Mouse (Mus musculus) heart, embryonic 11.5 days (tissue): Measurements from ENCODE around the gene Ppip5k1. TPM values are rescaled to one million over a fixed set of nuclear protein-coding genes. Genes with fewer than 3 reads are reported as not detected.

Source experiments
- ATAC-seq: fragments of 200-750 bp; cut with Nextera tagmentation; replicated peaks from 2 replicates; pipeline ENCODE4 v1.8.0; 2017; ENCODE audit warnings: moderate library complexity; ENCODE audit not compliant: insufficient number of reproducible peaks, low FRiP score, low TSS enrichment
- H3K27ac ChIP-seq: fragments of 300-500 bp; sonication (generic); 2 replicates; pipeline ENCODE4 v1.5.1; 2014; ENCODE audit warnings: mild to moderate bottlenecking, low read depth, low read length
- H3K27me3 ChIP-seq: fragments of 300-500 bp; sonication (generic); 2 replicates; pipeline ENCODE4 v1.6.1; 2014; ENCODE audit warnings: mild to moderate bottlenecking, low read length, mixed read lengths; ENCODE audit not compliant: control insufficient read depth, insufficient read depth
- H3K36me3 ChIP-seq: fragments of 300-500 bp; sonication (generic); 2 replicates; pipeline ENCODE4 v1.6.1; 2014; ENCODE audit warnings: mild to moderate bottlenecking, low read length, moderate library complexity, mixed read lengths; ENCODE audit not compliant: control insufficient read depth, insufficient read depth
- H3K4me1 ChIP-seq: fragments of 300-500 bp; sonication (generic); 2 replicates; pipeline ENCODE4 v1.6.1; 2014; ENCODE audit warnings: low read length; ENCODE audit not compliant: control insufficient read depth, insufficient read depth
- H3K4me2 ChIP-seq: fragments of 300-500 bp; sonication (generic); 2 replicates; pipeline ENCODE4 v1.6.1; 2014; ENCODE audit warnings: mild to moderate bottlenecking, moderate library complexity
- H3K4me3 ChIP-seq: fragments of 300-500 bp; sonication (generic); 2 replicates; pipeline ENCODE4 v1.5.1; 2014; ENCODE audit warnings: low read depth, low read length
- H3K9ac ChIP-seq: fragments of 300-500 bp; sonication (generic); 2 replicates; pipeline ENCODE4 v1.6.1; 2014; ENCODE audit warnings: mild to moderate bottlenecking, low read depth, low read length, moderate library complexity
- H3K9me3 ChIP-seq: fragments of 300-500 bp; sonication (generic); replicated peaks from 2 replicates; pipeline ENCODE4 v1.6.1; 2016; ENCODE audit warnings: low read length; ENCODE audit not compliant: control insufficient read depth
- WGBS: fragments of 180-500 bp; shearing (Covaris S2); extraction: QIAGEN DNeasy Blood & Tissue Kit; methylation state at CpG from one replicate; pipeline ENCODE4 v1.1.7; 2014; ENCODE audit not compliant: insufficient replicate concordance; 5-methylcytosine and 5-hydroxymethylcytosine counted together
- polyA plus RNA-seq: library from polyadenylated mRNA; unstranded; fragments of >200 nt; fragmentation: Nextera tagmentation; extraction: Ambion mirVana; gene quantifications from 2 replicates; pipeline ENCODE4 v1.2.1, GENCODE M21; 2014

The Ppip5k1 gene
- polyA plus RNA-seq, 1 experiment from 2014 or later, result 11.5 TPM

DNA sequence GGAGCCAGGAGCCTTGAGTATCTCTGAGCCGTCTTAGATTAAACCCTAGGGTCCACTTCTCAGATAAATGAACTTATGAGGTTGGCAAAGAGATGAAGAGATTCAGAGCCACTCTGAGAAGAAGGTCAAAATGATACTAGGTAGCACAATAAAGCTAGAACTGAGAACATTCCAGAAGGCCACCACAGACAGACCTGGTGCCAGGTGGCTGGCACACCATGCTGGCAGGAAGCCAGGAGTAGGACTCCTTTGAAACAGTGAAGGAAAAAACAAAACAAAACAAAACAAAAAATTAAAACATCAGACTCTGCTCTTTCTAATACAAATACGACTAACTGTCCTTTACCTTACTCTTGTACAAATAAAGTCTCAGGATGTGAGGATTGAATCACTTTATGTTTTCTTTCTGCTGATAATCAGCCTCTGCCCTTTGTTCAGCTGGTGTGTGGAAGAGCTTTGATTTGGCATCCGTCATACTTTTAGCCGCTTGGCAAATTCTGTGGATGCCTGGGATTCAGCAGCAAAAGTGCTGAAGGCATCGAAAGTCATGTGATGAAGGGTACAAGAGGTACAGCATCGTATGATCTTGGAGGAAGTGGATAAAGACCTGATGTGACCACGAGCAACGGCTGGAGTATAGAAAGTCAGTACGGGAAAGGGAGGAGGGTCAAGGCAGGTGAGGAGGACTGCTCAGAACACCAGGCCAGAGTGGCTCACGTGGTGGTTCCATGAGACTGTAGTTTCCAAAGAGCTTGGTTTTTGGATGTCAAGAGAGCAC, 31.3 kb downstream of the Ppip5k1 start:
- Histone ChIP-seq H3K27me3 (no peaks in the 10 kb centered on the region), H3K27ac (no peak overlapping the region), H3K4me2 (no peak overlapping the region), H3K4me3 (no peak overlapping the region), H3K4me1 (no peaks in the 10 kb centered on the region), H3K9me3 (no peaks in the 10 kb centered on the region), H3K9ac (no peak overlapping the region), H3K36me3 (no peaks in the 10 kb centered on the region)
- no peak for ATAC-seq
- 73% methylated on average over 10 of the region's 10 CpGs for WGBS

DNA sequence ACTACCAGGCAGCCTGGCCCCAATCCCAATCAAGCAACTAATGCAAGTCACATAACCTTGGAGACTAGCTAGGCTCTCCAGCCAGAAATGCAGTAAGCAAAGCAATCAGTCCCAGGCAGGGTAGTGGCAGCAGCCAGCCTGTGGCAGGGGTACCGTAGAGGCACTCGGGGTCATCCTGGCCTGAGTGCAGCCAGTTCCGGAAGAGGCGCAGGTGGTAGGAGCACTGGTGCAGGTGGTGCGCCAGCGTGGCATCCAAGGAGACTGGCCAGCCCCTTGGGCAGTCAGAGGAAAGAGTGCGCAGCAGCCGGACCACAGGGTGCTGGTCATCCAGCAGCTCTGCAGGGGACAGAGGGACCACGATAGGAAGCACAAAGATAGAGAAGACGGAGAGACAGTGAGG, 32.2 kb downstream of the Ppip5k1 start:
- Histone ChIP-seq H3K4me1 (no peaks in the 10 kb centered on the region), H3K27me3 (no peaks in the 10 kb centered on the region), H3K36me3 (no peaks in the 10 kb centered on the region), H3K4me3 (no peak overlapping the region), H3K27ac (no peak overlapping the region), H3K9ac (no peak overlapping the region), H3K9me3 (no peaks in the 10 kb centered on the region), H3K4me2 (no peak overlapping the region)
- ATAC-seq, result no peak
- 87% methylated on average over 10 of the region's 10 CpGs for WGBS

GRCm38 (mm10) chr2:121316278-121316677, 38.9 kb downstream of the Ppip5k1 start:
- Histone ChIP-seq H3K27ac (no peak overlapping the region), H3K9ac (no peak overlapping the region), H3K4me2 (no peak overlapping the region), H3K9me3 (no peaks in the 10 kb centered on the region), H3K4me1 (no peaks in the 10 kb centered on the region), H3K36me3 (no peaks in the 10 kb centered on the region), H3K27me3 (no peaks in the 10 kb centered on the region), H3K4me3 (no peak overlapping the region)
- 53% methylated on average over 8 of the region's 8 CpGs for WGBS
- no peak for ATAC-seq

DNA sequence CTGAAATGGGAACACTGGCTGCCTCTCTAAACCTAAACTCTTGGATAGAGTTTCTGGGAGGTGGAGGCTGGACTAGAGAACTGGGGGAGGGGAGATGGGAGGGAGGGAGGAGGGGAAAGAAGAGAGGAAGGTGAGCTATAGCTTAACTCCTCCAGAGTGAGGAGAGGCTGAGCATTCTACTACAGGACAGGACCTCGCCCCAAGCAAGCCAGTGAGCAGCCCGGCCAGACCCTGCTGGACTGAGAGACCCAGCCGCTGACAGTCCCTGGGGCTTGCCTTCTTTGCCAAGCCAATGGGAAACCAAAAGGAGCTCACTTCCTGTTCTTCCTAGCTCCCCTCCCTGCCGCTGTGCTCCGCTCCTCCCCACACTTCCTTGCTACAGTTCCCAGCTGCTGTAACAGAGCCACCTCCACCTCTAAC, 46.2 kb downstream of the Ppip5k1 start:
- Histone ChIP-seq H3K27ac (0 out of 2 replicates have a peak overlapping the region, but pooled peaks have one; percentile 35), H3K4me1 (no peaks in the 10 kb centered on the region), H3K9me3 (no peaks in the 10 kb centered on the region), H3K27me3 (peaks cover 6% of the 10 kb centered on the region), H3K9ac (no peak overlapping the region), H3K36me3 (no peaks in the 10 kb centered on the region), H3K4me3 (no peak overlapping the region), H3K4me2 (peak overlapping the region; percentile 20)
- ATAC-seq, result no peak
- WGBS, result 11% methylated on average over 5 of the region's 5 CpGs

GRCm38 (mm10) chr2:121300036-121300435, 55.2 kb downstream of the Ppip5k1 start:
- Histone ChIP-seq H3K9ac (no peak overlapping the region), H3K36me3 (no peaks in the 10 kb centered on the region; the same call in 1 of the 2 replicates), H3K27ac (no peak overlapping the region), H3K9me3 (no peaks in the 10 kb centered on the region), H3K4me3 (no peak overlapping the region), H3K27me3 (peaks cover 36% of the 10 kb centered on the region), H3K4me2 (no peak overlapping the region), H3K4me1 (peaks cover 23% of the 10 kb centered on the region)
- whole genome bisulfite sequencing, result 72% methylated on average over 10 of the region's 10 CpGs
- ATAC-seq, result no peak

DNA sequence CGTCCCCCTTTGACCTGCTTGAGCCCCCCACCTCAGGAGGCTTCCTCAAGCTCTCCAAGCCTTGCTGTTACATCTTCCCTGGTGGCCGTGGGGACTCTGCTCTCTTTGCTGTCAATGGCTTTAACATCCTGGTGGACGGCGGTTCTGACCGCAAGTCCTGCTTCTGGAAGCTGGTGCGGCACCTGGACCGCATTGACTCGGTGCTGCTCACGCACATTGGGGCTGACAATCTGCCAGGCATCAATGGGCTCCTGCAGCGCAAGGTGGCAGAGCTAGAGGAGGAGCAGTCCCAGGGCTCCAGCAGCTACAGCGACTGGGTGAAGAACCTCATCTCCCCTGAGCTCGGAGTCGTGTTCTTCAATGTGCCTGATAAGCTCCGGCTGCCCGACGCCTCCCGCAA, 55.7 kb downstream of the Ppip5k1 start:
- Histone ChIP-seq H3K27ac (no peak overlapping the region), H3K9ac (no peak overlapping the region), H3K27me3 (peaks cover 34% of the 10 kb centered on the region), H3K4me1 (peaks cover 28% of the 10 kb centered on the region), H3K4me2 (no peak overlapping the region), H3K9me3 (no peaks in the 10 kb centered on the region), H3K36me3 (no peaks in the 10 kb centered on the region; the same call in 1 of the 2 replicates), H3K4me3 (no peak overlapping the region)
- no peak for ATAC-seq
- WGBS, result 73% methylated on average over 17 of the region's 17 CpGs

DNA sequence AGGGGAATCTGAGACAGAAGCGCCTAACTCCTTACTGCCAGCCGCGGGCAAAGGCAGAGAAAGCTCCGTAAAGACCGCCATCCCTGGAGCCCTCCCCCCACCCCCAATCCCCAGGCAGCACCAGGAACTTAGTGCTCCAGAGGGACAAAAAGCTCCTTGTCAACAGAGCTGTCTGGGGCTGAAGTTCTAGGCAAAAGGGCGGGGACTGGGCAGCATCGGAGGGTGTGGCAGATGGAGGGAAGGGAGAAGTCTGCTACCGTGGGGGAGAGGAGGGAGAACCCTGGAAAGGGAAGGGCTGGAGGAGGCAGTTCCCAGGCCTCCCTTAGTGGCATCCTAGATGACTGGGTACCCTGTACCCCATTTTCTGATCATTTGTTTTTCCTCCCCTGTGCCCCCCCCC, 57.1 kb downstream of the Ppip5k1 start:
- no peak overlapping the region for H3K4me3 ChIP-seq
- H3K9ac ChIP-seq, result no peak overlapping the region
- peaks cover 34% of the 10 kb centered on the region for H3K27me3 ChIP-seq
- H3K9me3 ChIP-seq, result no peaks in the 10 kb centered on the region
- H3K4me2 ChIP-seq, result peak overlapping the region; percentile 44
- ATAC-seq, result no peak
- 6% methylated on average over 8 of the region's 8 CpGs for WGBS
- H3K36me3 ChIP-seq, result no peaks in the 10 kb centered on the region; the same call in 1 of the 2 replicates
- H3K4me1 ChIP-seq, result peaks cover 37% of the 10 kb centered on the region
- H3K27ac ChIP-seq, result no peak overlapping the region

- H3K9ac ChIP-seq, result no peak overlapping the region
- no peaks in the 10 kb centered on the region; the same call in 1 of the 2 replicates for H3K36me3 ChIP-seq
- no peak overlapping the region for H3K4me3 ChIP-seq
- H3K4me1 ChIP-seq, result peaks cover 37% of the 10 kb centered on the region
- H3K27ac ChIP-seq, result no peak overlapping the region
- WGBS, result 8% methylated on average over 9 of the region's 9 CpGs
- no peak for ATAC-seq
- H3K27me3 ChIP-seq, result peaks cover 34% of the 10 kb centered on the region
- peak overlapping the region; percentile 44 for H3K4me2 ChIP-seq
- H3K9me3 ChIP-seq, result no peaks in the 10 kb centered on the region
These were observed 57.5 kb downstream of the Ppip5k1 start for GRCm38 (mm10) chr2:121297701-121298100.

DNA sequence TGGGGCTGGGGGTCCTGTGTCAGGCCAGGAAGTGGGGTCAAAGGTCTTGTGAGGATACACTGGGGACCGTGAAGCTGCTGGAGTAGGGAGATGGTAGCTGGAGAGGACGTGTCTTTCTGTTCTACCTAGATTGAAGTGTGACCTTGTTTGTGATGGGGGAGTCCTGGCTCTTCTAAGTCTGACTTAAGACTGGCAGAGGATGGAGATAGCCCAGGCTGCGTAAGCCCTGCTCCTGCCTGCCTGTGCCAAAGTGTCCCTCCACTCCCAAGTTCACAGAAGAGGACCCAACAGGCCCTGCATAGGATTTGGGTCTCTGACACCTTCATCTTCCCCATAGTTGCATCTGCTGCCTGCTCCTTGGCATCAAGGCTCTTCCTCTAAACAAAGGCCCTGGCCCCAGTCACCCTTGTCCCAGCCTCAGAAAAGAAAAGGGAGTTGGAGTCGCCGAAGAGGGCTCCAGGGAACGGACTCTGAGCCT, 58.4 kb downstream of the Ppip5k1 start:
- Histone ChIP-seq H3K9me3 (no peaks in the 10 kb centered on the region), H3K27ac (no peak overlapping the region), H3K9ac (peak overlapping the region; percentile 34; the same call in 1 of the 2 replicates), H3K27me3 (peaks cover 34% of the 10 kb centered on the region), H3K4me1 (peaks cover 37% of the 10 kb centered on the region), H3K4me2 (peak overlapping the region; percentile 81), H3K4me3 (peak overlapping the region; percentile 55), H3K36me3 (no peaks in the 10 kb centered on the region; the same call in 1 of the 2 replicates)
- ATAC-seq, result no peak
- 14% methylated on average over 6 of the region's 6 CpGs for WGBS
